Mouse (Mus musculus) liver, embryonic 14.5 days (tissue): ENCODE results near the gene Gm10715.
"Not testable (repeated sequence)": the region's sequence is repeated elsewhere in the genome, so short reads cannot be mapped to it uniquely, and the experiment has no call there.

Source experiments
- CTCF ChIP-seq: IDR thresholded peaks from 2 replicates; pipeline ENCODE4 v1.5.1; 2016; ENCODE audit warnings: antibody characterized with exemption, low read depth, control low read depth
- EP300 ChIP-seq: IDR thresholded peaks from 2 replicates; pipeline ENCODE4 v1.6.1; 2016; ENCODE audit warnings: antibody characterized with exemption, low read depth

DNA sequence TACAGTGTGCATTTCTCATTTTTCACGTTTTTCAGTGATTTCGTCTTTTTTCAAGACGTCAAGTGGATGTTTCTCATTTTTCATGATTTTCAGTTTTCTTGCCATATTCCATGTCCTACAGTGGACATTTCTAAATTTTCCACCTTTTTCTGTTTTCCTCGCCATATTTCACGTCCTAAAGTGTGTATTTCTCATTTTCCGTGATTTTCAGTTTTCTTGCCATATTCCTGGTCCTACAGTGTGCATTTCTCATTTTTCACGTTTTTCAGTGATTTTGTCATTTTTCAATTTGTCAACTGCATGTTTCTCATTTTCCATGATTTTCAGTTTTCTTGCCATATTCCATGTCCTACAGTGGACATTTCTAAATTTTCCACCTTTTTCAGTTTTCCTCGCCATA, 2.4 kb upstream of the Gm10715 start, which contains the start of gene Gm17535:
- TF ChIP-seq CTCF, EP300: not testable (repeated sequence)
